Mouse (Mus musculus) urinary bladder, postnatal 14 days (tissue): ENCODE measurements at regions not wholly inside any gene's neighbourhood (a gene's known extent, or its start where the extent isn't known, plus 50 kb on each side); places are given as distances from the start of the nearest gene placed in this dataset.
A peak's percentile ranks its signal among the peaks of the same experiment; 100 is the strongest.

Experiments used
- DNase-seq: peaks from one replicate; pipeline ENCODE4 v3.0.0; 2021; ENCODE audit warnings: low spot score

GRCm38 (mm10) chr15:60104126-60104525 lies 87.7 kb upstream of the 4933412E24Rik start:
- no peak for DNase-seq

GRCm38 (mm10) chr15:60101485-60102280 lies 85.3 kb upstream of the 4933412E24Rik start:
- DNase-seq: no peak

GRCm38 (mm10) chr15:60097141-60097540 lies 80.7 kb upstream of the 4933412E24Rik start:
- peak; percentile 61 for DNase-seq

GRCm38 (mm10) chr15:60096131-60096530 lies 79.7 kb upstream of the 4933412E24Rik start:
- DNase-seq: no peak

- no peak for DNase-seq
Observed at GRCm38 (mm10) chr15:60089921-60090320, 73.5 kb upstream of the 4933412E24Rik start.

GRCm38 (mm10) chr15:60088964-60089899 lies 72.8 kb upstream of the 4933412E24Rik start:
- no peak for DNase-seq
